Comparison of ENCODE assay signal across 29 mouse cellular contexts in the genomic region with DNA sequence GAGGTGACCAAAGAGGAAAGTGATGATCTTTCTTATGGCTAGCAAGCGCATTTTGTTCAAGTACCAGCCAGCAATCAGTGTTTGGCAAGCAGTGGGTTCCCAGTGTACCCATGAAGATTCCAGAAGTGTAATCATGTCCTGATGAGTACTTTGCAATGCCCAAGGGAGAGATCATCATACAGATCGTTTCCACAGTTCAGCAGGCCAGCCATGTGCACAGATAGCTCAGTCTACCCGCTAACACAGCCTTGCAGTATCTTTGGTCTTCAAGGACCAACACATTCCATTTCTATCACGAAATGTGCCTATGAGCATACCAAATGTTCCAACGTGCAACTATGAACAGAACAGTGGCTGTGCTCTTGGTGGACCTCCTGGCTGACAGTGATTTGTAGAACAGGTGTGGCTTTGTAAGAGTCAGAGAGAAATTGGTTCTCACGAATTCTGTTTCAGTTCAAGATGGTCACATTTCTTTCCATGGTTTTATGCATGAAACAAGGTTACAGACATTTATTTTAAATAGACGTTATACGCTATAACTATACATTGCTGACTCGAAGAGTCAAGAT.
DNase-seq lines count a peak whose midpoint lies in the region; ATAC-seq and TF ChIP-seq lines count a peak whose summit lies in the region.
"Had no signal": no experiment of that assay in that cellular context is flagged by ENCODE, and none has a peak within 500 bp of the region (broad histone marks: within the 10 kb centered on the region; RNA-seq: fewer than 3 reads in every experiment).

No protein-coding gene starts in this region.

- H3K27me3 ChIP-seq in embryonic facial prominence, embryonic 14.5 days (replicated peaks; ENCODE audit: control insufficient read depth, insufficient read depth, low read length), result no peaks in the 10 kb centered on the region
- no peaks in the 10 kb centered on the region for H3K27me3 ChIP-seq in embryonic facial prominence, embryonic 10.5 days (replicated peaks; ENCODE audit: low read depth, poor library complexity, severe bottlenecking)
- H3K27me3 ChIP-seq in heart, embryonic 16.5 days (ENCODE audit: control insufficient read depth, insufficient read depth, low read length), result no peaks in the 10 kb centered on the region
- H3K27me3 ChIP-seq in heart, embryonic 12.5 days (replicated peaks), result no peaks in the 10 kb centered on the region
- no peaks in the 10 kb centered on the region for H3K27me3 ChIP-seq in C2C12 (ENCODE audit: control insufficient read depth, insufficient read depth, insufficient read length)
- H3K27me3 ChIP-seq: CH12.LX; embryonic facial prominence, embryonic 13.5 days; forebrain, embryonic 13.5 days; hindbrain, embryonic 13.5 days; intestine, embryonic 15.5 days had no signal

- H3K79me2 ChIP-seq in C2C12 (ENCODE audit: control insufficient read depth, insufficient read depth), result no peaks in the 10 kb centered on the region

- ATAC-seq in embryonic facial prominence, embryonic 14.5 days (ENCODE audit: low read depth), result no peak
- ATAC-seq in heart, embryonic 16.5 days (replicated peaks; ENCODE audit: extremely low read depth, insufficient read depth, low FRiP score), result peak; percentile 87
- no peak for ATAC-seq in heart, embryonic 12.5 days (ENCODE audit: insufficient number of reproducible peaks, low FRiP score)
- ATAC-seq: forebrain, embryonic 13.5 days; forebrain, embryonic 16.5 days; hindbrain, embryonic 16.5 days; intestine, embryonic 15.5 days; Patski had no signal

- H3K9ac ChIP-seq in embryonic facial prominence, embryonic 14.5 days (ENCODE audit: low read depth, low read length), result no peak overlapping the region
- H3K9ac ChIP-seq in heart, embryonic 16.5 days (ENCODE audit: low read length), result no peak overlapping the region
- H3K9ac ChIP-seq in heart, embryonic 12.5 days, result no peak overlapping the region
- H3K9ac ChIP-seq: embryonic facial prominence, embryonic 13.5 days; forebrain, embryonic 13.5 days; hindbrain, embryonic 13.5 days; intestine, embryonic 15.5 days had no signal

- peak; percentile 8 for DNase-seq in embryonic facial prominence, embryonic 14.5 days (ENCODE audit: low spot score)
- no peak for DNase-seq in embryonic facial prominence, embryonic 10.5 days (ENCODE audit: low spot score)
- DNase-seq in gastrocnemius, postnatal 25 days, result peak; percentile 10
- no peak for DNase-seq in gastrocnemius, postnatal 36 days
- no peak for DNase-seq in urinary bladder, postnatal 25 days (ENCODE audit: low spot score)
- DNase-seq: adrenal gland, postnatal 10 days; cerebellum, adult 11 months; cerebellum, adult 2 months; cerebellum, adult 9-11 months; cerebellum, postnatal 25 days; heart, adult 2 months; heart, postnatal 36 days; kidney, adult 11 months; kidney, adult 8-10 months had no signal

- no peak for TF ChIP-seq CTCF in C2C12 (IDR thresholded peaks at IDR 0.05; ENCODE audit: control insufficient read depth, insufficient read depth, insufficient read length)

- no peak overlapping the region for H3K27ac ChIP-seq in embryonic facial prominence, embryonic 14.5 days (replicated peaks; ENCODE audit: low read depth, low read length)
- no peak overlapping the region for H3K27ac ChIP-seq in embryonic facial prominence, embryonic 10.5 days (replicated peaks)
- peak overlapping the region; percentile 77 for H3K27ac ChIP-seq in heart, embryonic 16.5 days (ENCODE audit: low read length)
- H3K27ac ChIP-seq in heart, embryonic 12.5 days (ENCODE audit: poor library complexity, severe bottlenecking), result no peak overlapping the region
- H3K27ac ChIP-seq: embryonic facial prominence, embryonic 13.5 days; forebrain, embryonic 10.5 days; forebrain, embryonic 13.5 days; heart, adult 2 months; hindbrain, embryonic 10.5 days; hindbrain, embryonic 13.5 days; intestine, embryonic 15.5 days had no signal

- intact Hi-C loops in gastrocnemius, postnatal 36 days (cut with DNase I), result no loop called here

- no peak overlapping the region for H3ac ChIP-seq in C2C12 (ENCODE audit: control insufficient read depth, insufficient read length, low read depth)

- no peaks in the 10 kb centered on the region for H3K4me1 ChIP-seq in embryonic facial prominence, embryonic 14.5 days (ENCODE audit: control insufficient read depth, insufficient read depth, low read length)
- H3K4me1 ChIP-seq in embryonic facial prominence, embryonic 10.5 days, result no peaks in the 10 kb centered on the region
- peaks cover 8% of the 10 kb centered on the region for H3K4me1 ChIP-seq in heart, embryonic 16.5 days (ENCODE audit: control insufficient read depth, insufficient read depth, low read length)
- H3K4me1 ChIP-seq in heart, embryonic 12.5 days (replicated peaks), result no peaks in the 10 kb centered on the region; the same call in 1 of the 2 replicates
- H3K4me1 ChIP-seq: embryonic facial prominence, embryonic 13.5 days; forebrain, embryonic 10.5 days; forebrain, embryonic 13.5 days; hindbrain, embryonic 10.5 days; hindbrain, embryonic 13.5 days; intestine, embryonic 15.5 days had no signal

- H3K36me3 ChIP-seq in embryonic facial prominence, embryonic 14.5 days (ENCODE audit: control insufficient read depth, insufficient read depth, low read length), result no peaks in the 10 kb centered on the region
- H3K36me3 ChIP-seq in embryonic facial prominence, embryonic 10.5 days (replicated peaks), result no peaks in the 10 kb centered on the region
- no peaks in the 10 kb centered on the region for H3K36me3 ChIP-seq in heart, embryonic 16.5 days (ENCODE audit: control insufficient read depth, insufficient read depth)
- no peaks in the 10 kb centered on the region for H3K36me3 ChIP-seq in heart, embryonic 12.5 days
- no peaks in the 10 kb centered on the region for H3K36me3 ChIP-seq in C2C12 (ENCODE audit: control insufficient read depth, insufficient read depth)
- H3K36me3 ChIP-seq: embryonic facial prominence, embryonic 13.5 days; forebrain, embryonic 10.5 days; G1E; hindbrain, embryonic 10.5 days; hindbrain, embryonic 13.5 days; intestine, embryonic 15.5 days had no signal

- WGBS in embryonic facial prominence, embryonic 14.5 days, result 80% methylated on average over 9 of the region's 9 CpGs
- WGBS in embryonic facial prominence, embryonic 10.5 days, result 91% methylated on average over 9 of the region's 9 CpGs
- WGBS in heart, embryonic 16.5 days, result 62% methylated on average over 9 of the region's 9 CpGs
- 69% methylated on average over 9 of the region's 9 CpGs for WGBS in heart, embryonic 12.5 days

- H3K4me2 ChIP-seq in embryonic facial prominence, embryonic 14.5 days (ENCODE audit: low read depth, low read length), result no peak overlapping the region
- H3K4me2 ChIP-seq in heart, embryonic 16.5 days (ENCODE audit: low read depth, low read length), result no peak overlapping the region
- H3K4me2 ChIP-seq in heart, embryonic 12.5 days, result no peak overlapping the region
- H3K4me2 ChIP-seq: embryonic facial prominence, embryonic 13.5 days; forebrain, embryonic 13.5 days; heart, embryonic 11.5 days; hindbrain, embryonic 13.5 days; intestine, embryonic 15.5 days had no signal

- no peak overlapping the region for H3K4me3 ChIP-seq in embryonic facial prominence, embryonic 14.5 days (ENCODE audit: low read depth, low read length)
- no peak overlapping the region for H3K4me3 ChIP-seq in embryonic facial prominence, embryonic 10.5 days
- H3K4me3 ChIP-seq in heart, embryonic 16.5 days (ENCODE audit: low read length), result no peak overlapping the region
- H3K4me3 ChIP-seq in heart, embryonic 12.5 days, result no peak overlapping the region
- no peak overlapping the region for H3K4me3 ChIP-seq in C2C12 (ENCODE audit: insufficient read depth, poor library complexity, severe bottlenecking)
- H3K4me3 ChIP-seq: embryonic facial prominence, embryonic 13.5 days; forebrain, embryonic 10.5 days; forebrain, embryonic 13.5 days; heart, adult 2 months; hindbrain, embryonic 10.5 days; hindbrain, embryonic 13.5 days; intestine, embryonic 15.5 days had no signal

- no peaks in the 10 kb centered on the region for H3K9me3 ChIP-seq in embryonic facial prominence, embryonic 14.5 days (ENCODE audit: control insufficient read depth, low read length)
- no peaks in the 10 kb centered on the region for H3K9me3 ChIP-seq in embryonic facial prominence, embryonic 10.5 days
- H3K9me3 ChIP-seq in heart, embryonic 16.5 days (replicated peaks; ENCODE audit: control insufficient read depth, low read length), result no peaks in the 10 kb centered on the region
- no peaks in the 10 kb centered on the region for H3K9me3 ChIP-seq in heart, embryonic 12.5 days (replicated peaks)
- H3K9me3 ChIP-seq: embryonic facial prominence, embryonic 13.5 days; forebrain, embryonic 10.5 days; forebrain, embryonic 13.5 days; hindbrain, embryonic 10.5 days; hindbrain, embryonic 13.5 days; intestine, embryonic 15.5 days had no signal

- no peaks in the 10 kb centered on the region for H3K79me3 ChIP-seq in C2C12 (ENCODE audit: low read depth)

TF ChIP-seq in C2C12, 6 proteins besides CTCF, POLR2A, EP300 and RAD21:
- TF ChIP-seq USF1 (IDR thresholded peaks at IDR 0.05; ENCODE audit: low read depth) (no peak), MYOG (IDR thresholded peaks at IDR 0.05; ENCODE audit: control insufficient read depth, extremely low read depth, insufficient read length) (no peak), MAX (IDR thresholded peaks at IDR 0.05) (no peak), MYOD1 (IDR thresholded peaks at IDR 0.05; ENCODE audit: control insufficient read depth, insufficient read length, low read depth) (peak; percentile 44)
TF ChIP-seq in C2C12: peak in this region for 1.

Comparison
In these comparisons a context has a peak if more than half of its experiments do, and no peak if none do; other contexts are left out.
1. DNase-seq: peak in embryonic facial prominence, embryonic 14.5 days (single experiment) and gastrocnemius, postnatal 25 days (single experiment); none in embryonic facial prominence, embryonic 10.5 days (single experiment), gastrocnemius, postnatal 36 days (0 of 2) and urinary bladder, postnatal 25 days (single experiment).